Mouse (Mus musculus): Measurements from ENCODE around the gene Fam129b.

- TF ChIP-seq POLR2A (IDR thresholded peaks at IDR 0.05; ENCODE audit: borderline replicate concordance, extremely low read depth, insufficient read depth, insufficient read length, poor library complexity, severe bottlenecking): no peak
- no peak for TF ChIP-seq CTCF (IDR thresholded peaks at IDR 0.05; ENCODE audit: borderline replicate concordance, extremely low read depth, insufficient read depth, insufficient read length)
These were observed 64.6 kb downstream of the Fam129b start for GRCm38 (mm10) chr2:32940483-32940882.
